Mouse (Mus musculus): Measurements from ENCODE around the gene 4930438A08Rik. TPM values are rescaled to one million over a fixed set of nuclear protein-coding genes. Genes with fewer than 3 reads are reported as not detected.
A peak's percentile ranks its signal among the peaks of the same experiment; 100 is the strongest.
"Not testable (repeated sequence)": the region's sequence is repeated elsewhere in the genome, so short reads cannot be mapped to it uniquely, and the experiment has no call there.

Gene 4930438A08Rik
- polyA plus RNA-seq (2014; fragmentation: Nextera tagmentation; extraction: Ambion mirVana): 0.08 TPM in 1 of 2 replicates, not detected in the other

- H3K4me2 ChIP-seq (ENCODE audit: low read depth, low read length, severe bottlenecking): no peak within 1 kb of the TSS
- no peak within 1 kb of the TSS for H3K4me3 ChIP-seq (ENCODE audit: low read depth, low read length)
- no peaks in the 10 kb centered on the region for H3K9me3 ChIP-seq (ENCODE audit: control insufficient read depth, low read length)
- H3K36me3 ChIP-seq (ENCODE audit: control insufficient read depth, insufficient read depth, low read length): no peaks in the 10 kb centered on the region
- no peak within 1 kb of the TSS for H3K27ac ChIP-seq (ENCODE audit: low read depth, low read length)
- 61% methylated on average over 2 of the region's 2 CpGs for WGBS
- DNase-seq (ENCODE audit: low spot score): no peak
- H3K4me1 ChIP-seq (replicated peaks; ENCODE audit: control insufficient read depth, insufficient read depth, low read length): no peaks in the 10 kb centered on the region
- H3K27me3 ChIP-seq (ENCODE audit: control insufficient read depth, insufficient read depth, low read length): no peaks in the 10 kb centered on the region
- no peak within 1 kb of the TSS for H3K9ac ChIP-seq (ENCODE audit: low read length)
- ATAC-seq (replicated peaks; ENCODE audit: low FRiP score): no peak
These were observed at the start of gene 4930438A08Rik for GRCm38 (mm10) chr11:58274572-58274971. 4930438A08Rik (plus strand) TSS chr11:58274799.

GRCm38 (mm10) chr11:58224872-58225271 lies 49.7 kb upstream of the 4930438A08Rik start:
- not testable (repeated sequence) for DNase-seq (ENCODE audit: low spot score); H3K4me3 ChIP-seq (ENCODE audit: low read depth, low read length); H3K9ac ChIP-seq (ENCODE audit: low read length); H3K27ac ChIP-seq (ENCODE audit: low read depth, low read length); H3K9me3 ChIP-seq (ENCODE audit: control insufficient read depth, low read length); ATAC-seq (replicated peaks; ENCODE audit: low FRiP score); H3K36me3 ChIP-seq (ENCODE audit: control insufficient read depth, insufficient read depth, low read length); H3K4me1 ChIP-seq (replicated peaks; ENCODE audit: control insufficient read depth, insufficient read depth, low read length); H3K27me3 ChIP-seq (ENCODE audit: control insufficient read depth, insufficient read depth, low read length); H3K4me2 ChIP-seq (ENCODE audit: low read depth, low read length, severe bottlenecking)
- WGBS: 82% methylated on average over 2 of the region's 2 CpGs

DNA sequence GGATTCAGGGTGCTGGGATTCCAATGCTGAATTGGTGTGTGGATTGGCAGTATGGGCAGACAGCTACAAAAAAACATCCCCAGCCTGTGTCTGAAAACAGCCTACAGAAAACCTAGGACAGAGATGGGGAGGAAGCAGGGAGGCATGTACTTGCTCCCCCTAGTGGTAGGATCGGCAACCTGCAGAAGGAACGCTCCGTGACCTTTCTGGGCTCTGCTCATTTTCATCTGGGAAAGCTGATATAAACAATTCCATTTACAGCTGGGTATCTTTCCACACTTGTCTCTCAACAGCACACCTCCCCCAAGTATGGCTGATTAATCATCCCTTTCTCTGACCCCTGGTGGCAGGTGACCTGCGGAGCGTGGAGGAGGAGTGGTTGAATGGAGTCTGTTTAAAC lies 48.9 kb upstream of the 4930438A08Rik start:
- Histone ChIP-seq H3K27me3 (ENCODE audit: control insufficient read depth, insufficient read depth, low read length) (no peaks in the 10 kb centered on the region), H3K36me3 (ENCODE audit: control insufficient read depth, insufficient read depth, low read length) (no peaks in the 10 kb centered on the region), H3K4me1 (replicated peaks; ENCODE audit: control insufficient read depth, insufficient read depth, low read length) (no peaks in the 10 kb centered on the region), H3K27ac (ENCODE audit: low read depth, low read length) (no peak overlapping the region), H3K4me3 (ENCODE audit: low read depth, low read length) (no peak overlapping the region), H3K4me2 (ENCODE audit: low read depth, low read length, severe bottlenecking) (no peak overlapping the region), H3K9ac (ENCODE audit: low read length) (no peak overlapping the region), H3K9me3 (ENCODE audit: control insufficient read depth, low read length) (no peaks in the 10 kb centered on the region)
- DNase-seq (ENCODE audit: low spot score): peak; percentile 82
- WGBS: 9% methylated on average over 5 of the region's 5 CpGs
- no peak for ATAC-seq (replicated peaks; ENCODE audit: low FRiP score)

GRCm38 (mm10) chr11:58226425-58226824 lies 48.2 kb upstream of the 4930438A08Rik start:
- no peaks in the 10 kb centered on the region for H3K36me3 ChIP-seq (ENCODE audit: control insufficient read depth, insufficient read depth, low read length)
- H3K9ac ChIP-seq (ENCODE audit: low read length): no peak overlapping the region
- no peaks in the 10 kb centered on the region for H3K4me1 ChIP-seq (replicated peaks; ENCODE audit: control insufficient read depth, insufficient read depth, low read length)
- no peaks in the 10 kb centered on the region for H3K9me3 ChIP-seq (ENCODE audit: control insufficient read depth, low read length)
- no peak overlapping the region for H3K27ac ChIP-seq (ENCODE audit: low read depth, low read length)
- H3K4me3 ChIP-seq (ENCODE audit: low read depth, low read length): no peak overlapping the region
- DNase-seq (ENCODE audit: low spot score): no peak
- no peak for ATAC-seq (replicated peaks; ENCODE audit: low FRiP score)
- no peaks in the 10 kb centered on the region for H3K27me3 ChIP-seq (ENCODE audit: control insufficient read depth, insufficient read depth, low read length)
- no peak overlapping the region for H3K4me2 ChIP-seq (ENCODE audit: low read depth, low read length, severe bottlenecking)

GRCm38 (mm10) chr11:58228021-58228420 lies 46.6 kb upstream of the 4930438A08Rik start:
- H3K9ac ChIP-seq (ENCODE audit: low read length); H3K36me3 ChIP-seq (ENCODE audit: control insufficient read depth, insufficient read depth, low read length); DNase-seq (ENCODE audit: low spot score); H3K4me1 ChIP-seq (replicated peaks; ENCODE audit: control insufficient read depth, insufficient read depth, low read length); H3K9me3 ChIP-seq (ENCODE audit: control insufficient read depth, low read length); H3K27me3 ChIP-seq (ENCODE audit: control insufficient read depth, insufficient read depth, low read length); H3K4me3 ChIP-seq (ENCODE audit: low read depth, low read length); H3K4me2 ChIP-seq (ENCODE audit: low read depth, low read length, severe bottlenecking); H3K27ac ChIP-seq (ENCODE audit: low read depth, low read length); ATAC-seq (replicated peaks; ENCODE audit: low FRiP score): not testable (repeated sequence)
- WGBS: 92% methylated on average over 1 of the region's 2 CpGs

DNA sequence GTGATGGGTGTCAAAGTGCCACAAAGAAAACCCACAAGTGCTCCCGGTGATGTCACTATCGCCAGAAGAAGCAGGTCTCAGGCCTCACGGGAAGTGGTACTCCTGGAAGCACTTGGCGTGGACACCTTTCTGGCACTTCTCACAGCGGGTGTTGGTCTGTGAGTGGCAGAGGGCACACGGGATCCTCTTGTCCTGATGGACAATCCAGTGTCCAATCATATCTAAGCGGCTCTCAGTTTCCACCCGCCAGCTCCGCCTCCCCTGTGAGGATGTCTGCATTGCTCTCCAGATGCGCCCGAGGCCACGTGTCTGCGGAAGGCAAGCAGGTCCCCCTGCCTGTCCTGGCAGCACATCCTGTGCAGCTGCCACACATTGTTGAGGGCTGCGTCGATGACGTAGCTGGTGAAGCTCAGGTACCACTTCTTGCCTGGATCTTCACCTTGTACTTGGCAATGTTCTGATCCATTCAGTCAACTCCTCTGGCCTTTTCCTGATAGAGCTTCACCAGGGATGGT lies 44.1 kb upstream of the 4930438A08Rik start:
- no peaks in the 10 kb centered on the region for H3K9me3 ChIP-seq (ENCODE audit: control insufficient read depth, low read length)
- no peaks in the 10 kb centered on the region for H3K27me3 ChIP-seq (ENCODE audit: control insufficient read depth, insufficient read depth, low read length)
- no peaks in the 10 kb centered on the region for H3K36me3 ChIP-seq (ENCODE audit: control insufficient read depth, insufficient read depth, low read length)
- DNase-seq (ENCODE audit: low spot score) (no peak), ATAC-seq (replicated peaks; ENCODE audit: low FRiP score) (no peak)
- H3K4me2 ChIP-seq (ENCODE audit: low read depth, low read length, severe bottlenecking): no peak overlapping the region
- no peaks in the 10 kb centered on the region for H3K4me1 ChIP-seq (replicated peaks; ENCODE audit: control insufficient read depth, insufficient read depth, low read length)
- H3K27ac ChIP-seq (ENCODE audit: low read depth, low read length): no peak overlapping the region
- H3K9ac ChIP-seq (ENCODE audit: low read length): no peak overlapping the region
- WGBS: 69% methylated on average over 16 of the region's 16 CpGs
- no peak overlapping the region for H3K4me3 ChIP-seq (ENCODE audit: low read depth, low read length)

- H3K4me1 ChIP-seq (replicated peaks; ENCODE audit: control insufficient read depth, insufficient read depth, low read length): no peaks in the 10 kb centered on the region
- 91% methylated on average over 8 of the region's 8 CpGs for WGBS
- DNase-seq (ENCODE audit: low spot score) (no peak), ATAC-seq (replicated peaks; ENCODE audit: low FRiP score) (no peak)
- H3K4me3 ChIP-seq (ENCODE audit: low read depth, low read length): no peak overlapping the region
- H3K9ac ChIP-seq (ENCODE audit: low read length): no peak overlapping the region
- no peak overlapping the region for H3K4me2 ChIP-seq (ENCODE audit: low read depth, low read length, severe bottlenecking)
- no peaks in the 10 kb centered on the region for H3K27me3 ChIP-seq (ENCODE audit: control insufficient read depth, insufficient read depth, low read length)
- H3K9me3 ChIP-seq (ENCODE audit: control insufficient read depth, low read length): no peaks in the 10 kb centered on the region
- H3K27ac ChIP-seq (ENCODE audit: low read depth, low read length): no peak overlapping the region
- H3K36me3 ChIP-seq (ENCODE audit: control insufficient read depth, insufficient read depth, low read length): no peaks in the 10 kb centered on the region
These were observed 43.4 kb upstream of the 4930438A08Rik start for GRCm38 (mm10) chr11:58231156-58231555.

DNA sequence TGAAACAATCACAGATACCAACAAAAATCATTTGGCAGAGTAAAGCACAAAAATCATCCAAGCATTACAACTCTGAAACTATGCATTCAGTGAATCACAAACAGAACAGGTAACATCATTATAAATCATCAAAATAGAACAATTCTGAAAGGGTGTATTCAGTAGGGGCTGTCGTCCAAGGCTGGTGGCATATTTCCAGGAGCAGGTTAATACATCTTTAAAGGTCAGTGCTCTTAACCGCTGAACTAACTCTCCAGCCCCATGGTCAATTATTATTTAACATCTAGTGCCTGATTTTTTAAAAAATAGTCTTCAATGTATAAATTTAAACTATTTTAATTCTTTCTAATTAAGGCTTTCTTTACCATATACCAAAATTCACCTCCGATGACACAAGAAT lies 40.0 kb upstream of the 4930438A08Rik start:
- DNase-seq (ENCODE audit: low spot score); H3K4me3 ChIP-seq (ENCODE audit: low read depth, low read length); H3K27me3 ChIP-seq (ENCODE audit: control insufficient read depth, insufficient read depth, low read length); ATAC-seq (replicated peaks; ENCODE audit: low FRiP score); H3K27ac ChIP-seq (ENCODE audit: low read depth, low read length); H3K9me3 ChIP-seq (ENCODE audit: control insufficient read depth, low read length); H3K36me3 ChIP-seq (ENCODE audit: control insufficient read depth, insufficient read depth, low read length); H3K4me2 ChIP-seq (ENCODE audit: low read depth, low read length, severe bottlenecking); H3K4me1 ChIP-seq (replicated peaks; ENCODE audit: control insufficient read depth, insufficient read depth, low read length); H3K9ac ChIP-seq (ENCODE audit: low read length): not testable (repeated sequence)
- 88% methylated on average over 3 of the region's 3 CpGs for WGBS

DNA sequence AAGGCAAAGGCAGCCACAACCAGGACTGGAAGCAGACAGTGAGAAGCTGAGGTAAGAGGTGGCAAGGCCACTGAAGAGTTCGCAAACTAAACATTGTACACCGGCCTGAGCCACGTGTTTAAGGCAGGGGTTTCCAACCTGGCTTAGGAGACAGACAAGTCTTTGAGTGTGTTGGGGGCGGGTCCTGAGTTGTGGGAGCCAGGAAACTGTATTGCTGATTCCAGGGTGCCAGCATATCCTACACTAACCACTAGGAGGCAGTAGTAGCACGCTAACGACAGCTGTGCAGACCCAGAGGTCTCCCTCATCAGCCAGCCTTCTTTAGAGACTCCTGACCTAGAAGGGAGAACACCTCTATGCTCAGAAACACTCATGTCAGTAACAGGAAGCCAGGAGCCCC lies 39.4 kb upstream of the 4930438A08Rik start:
- 16% methylated on average over 6 of the region's 6 CpGs for WGBS
- ATAC-seq (replicated peaks; ENCODE audit: low FRiP score) (no peak), DNase-seq (ENCODE audit: low spot score) (peak; percentile 64)
- H3K4me1 ChIP-seq (replicated peaks; ENCODE audit: control insufficient read depth, insufficient read depth, low read length): peaks cover 1% of the 10 kb centered on the region; the same call in 1 of the 2 replicates
- no peaks in the 10 kb centered on the region for H3K36me3 ChIP-seq (ENCODE audit: control insufficient read depth, insufficient read depth, low read length)
- no peak overlapping the region for H3K4me3 ChIP-seq (ENCODE audit: low read depth, low read length)
- no peaks in the 10 kb centered on the region for H3K27me3 ChIP-seq (ENCODE audit: control insufficient read depth, insufficient read depth, low read length)
- H3K9ac ChIP-seq (ENCODE audit: low read length): no peak overlapping the region
- no peak overlapping the region for H3K27ac ChIP-seq (ENCODE audit: low read depth, low read length)
- H3K4me2 ChIP-seq (ENCODE audit: low read depth, low read length, severe bottlenecking): no peak overlapping the region
- H3K9me3 ChIP-seq (ENCODE audit: control insufficient read depth, low read length): no peaks in the 10 kb centered on the region

All from forebrain, embryonic 11.5 days (tissue).